Mouse (Mus musculus) hindbrain, embryonic 16.5 days (tissue): Measurements from ENCODE around the gene Rras. TPM values are rescaled to one million over a fixed set of nuclear protein-coding genes. Genes with fewer than 3 reads are reported as not detected.
A peak's percentile ranks its signal among the peaks of the same experiment; 100 is the strongest.

Source experiments
- ATAC-seq: fragments of 200-750 bp; cut with Nextera tagmentation; 2 replicates; pipeline ENCODE4 v1.8.0; 2017; ENCODE audit warnings: moderate TSS enrichment, moderate library complexity
- H3K27ac ChIP-seq: fragments of 300-500 bp; sonication (generic); 2 replicates; pipeline ENCODE4 v1.5.1; 2014; ENCODE audit warnings: low read depth, mild to moderate bottlenecking, control low read depth, low read length, moderate library complexity
- H3K27me3 ChIP-seq: fragments of 300-500 bp; sonication (generic); replicated peaks from 2 replicates; pipeline ENCODE4 v1.6.1; 2014; ENCODE audit warnings: low read length; ENCODE audit not compliant: control insufficient read depth, insufficient read depth
- H3K36me3 ChIP-seq: fragments of 300-500 bp; sonication (generic); 2 replicates; pipeline ENCODE4 v1.6.1; 2014; ENCODE audit warnings: mild to moderate bottlenecking, low read length, moderate library complexity, mixed read lengths; ENCODE audit not compliant: control insufficient read depth, insufficient read depth
- H3K4me1 ChIP-seq: fragments of 300-500 bp; sonication (generic); 2 replicates; pipeline ENCODE4 v1.6.1; 2014; ENCODE audit warnings: low read depth, low read length; ENCODE audit not compliant: control insufficient read depth, insufficient read depth
- H3K4me2 ChIP-seq: fragments of 300-500 bp; sonication (generic); 2 replicates; pipeline ENCODE4 v1.6.1; 2014; ENCODE audit warnings: mild to moderate bottlenecking, low read length, control low read depth, moderate library complexity
- H3K4me3 ChIP-seq: fragments of 300-500 bp; sonication (generic); 2 replicates; pipeline ENCODE4 v1.5.1; 2014; ENCODE audit warnings: mild to moderate bottlenecking, low read length, control low read depth, moderate library complexity
- H3K9ac ChIP-seq: fragments of 300-500 bp; sonication (generic); 2 replicates; pipeline ENCODE4 v1.6.1; 2014; ENCODE audit warnings: low read depth, mild to moderate bottlenecking, control low read depth, low read length, moderate library complexity
- H3K9me3 ChIP-seq: fragments of 300-500 bp; sonication (generic); 2 replicates; pipeline ENCODE4 v1.6.1; 2014; ENCODE audit warnings: mild to moderate bottlenecking, low read length, moderate library complexity; ENCODE audit not compliant: control insufficient read depth
- WGBS: fragments of 180-500 bp; shearing (Covaris S2); extraction: QIAGEN DNeasy Blood & Tissue Kit; methylation state at CpG from one replicate; pipeline ENCODE4 v1.1.7; 2014; 5-methylcytosine and 5-hydroxymethylcytosine counted together
- polyA plus RNA-seq: library from polyadenylated mRNA; unstranded; fragments of >200 nt; fragmentation: Nextera tagmentation; extraction: Ambion mirVana; gene quantifications from 2 replicates; pipeline ENCODE4 v1.2.1, GENCODE M21; 2015

Gene Rras
- polyA plus RNA-seq, 1 experiment from 2014 or later = 13.1 TPM

- Histone ChIP-seq H3K4me1 (peaks cover 16% of the 10 kb centered on the region), H3K36me3 (peaks cover 22% of the 10 kb centered on the region), H3K27me3 (no peaks in the 10 kb centered on the region), H3K9me3 (no peaks in the 10 kb centered on the region), H3K4me2 (peak overlapping the region; percentile 63), H3K9ac (peak overlapping the region; percentile 66), H3K27ac (peak overlapping the region; percentile 79), H3K4me3 (peak overlapping the region; percentile 65)
- ATAC-seq = no peak
- 3% methylated on average over 15 of the region's 15 CpGs for WGBS
Measured at GRCm38 (mm10) chr7:44997940-44998428, 19.8 kb upstream of the Rras start.

DNA sequence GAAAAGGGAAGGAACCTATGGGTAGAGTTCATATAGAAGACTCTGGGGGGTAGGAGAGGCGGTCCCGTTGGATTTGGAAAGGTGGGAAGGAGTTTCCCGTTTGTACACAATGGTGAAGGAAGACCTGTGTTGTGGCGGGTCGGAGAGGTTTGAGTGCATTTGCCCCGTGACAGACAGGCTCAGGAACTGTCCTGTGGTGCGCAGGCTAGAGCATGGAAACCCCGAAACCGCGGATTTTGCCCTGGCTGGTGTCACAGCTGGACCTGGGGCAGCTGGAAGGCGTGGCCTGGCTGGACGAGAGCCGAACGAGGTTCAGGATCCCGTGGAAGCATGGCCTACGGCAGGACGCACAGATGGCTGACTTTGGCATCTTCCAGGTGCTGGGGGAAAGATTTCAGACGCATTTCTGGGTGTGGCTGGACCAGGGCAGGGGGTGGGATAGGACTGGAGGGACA, 19.2 kb upstream of the Rras start, which contains the start of gene Bcl2l12:
TSS of gene Bcl2l12 (minus strand) at position 212 of the 455 bp plus-strand sequence.
- Histone ChIP-seq H3K4me2 (peak within 1 kb of the TSS; percentile 63), H3K36me3 (peaks cover 27% of the 10 kb centered on the region), H3K27me3 (no peaks in the 10 kb centered on the region), H3K9me3 (no peaks in the 10 kb centered on the region), H3K27ac (peak within 1 kb of the TSS; percentile 79), H3K9ac (peak within 1 kb of the TSS; percentile 66), H3K4me3 (peak within 1 kb of the TSS; percentile 65), H3K4me1 (peaks cover 16% of the 10 kb centered on the region)
- 2% methylated on average over 18 of the region's 18 CpGs for WGBS
- no peak for ATAC-seq

GRCm38 (mm10) chr7:44999753-45000152, 18.0 kb upstream of the Rras start:
- Histone ChIP-seq H3K4me1 (peaks cover 16% of the 10 kb centered on the region), H3K9me3 (no peaks in the 10 kb centered on the region), H3K4me2 (no peak overlapping the region), H3K27ac (no peak overlapping the region), H3K36me3 (peaks cover 37% of the 10 kb centered on the region), H3K27me3 (no peaks in the 10 kb centered on the region), H3K9ac (no peak overlapping the region), H3K4me3 (no peak overlapping the region)
- 75% methylated on average over 11 of the region's 11 CpGs for WGBS
- ATAC-seq = no peak

- Histone ChIP-seq H3K9ac (no peak overlapping the region), H3K36me3 (peaks cover 42% of the 10 kb centered on the region), H3K4me1 (peaks cover 16% of the 10 kb centered on the region), H3K4me2 (no peak overlapping the region), H3K4me3 (no peak overlapping the region), H3K27ac (no peak overlapping the region), H3K27me3 (no peaks in the 10 kb centered on the region), H3K9me3 (no peaks in the 10 kb centered on the region)
- no peak for ATAC-seq
- WGBS = 81% methylated on average over 21 of the region's 21 CpGs
Measured at GRCm38 (mm10) chr7:45000539-45001114, 17.1 kb upstream of the Rras start.

DNA sequence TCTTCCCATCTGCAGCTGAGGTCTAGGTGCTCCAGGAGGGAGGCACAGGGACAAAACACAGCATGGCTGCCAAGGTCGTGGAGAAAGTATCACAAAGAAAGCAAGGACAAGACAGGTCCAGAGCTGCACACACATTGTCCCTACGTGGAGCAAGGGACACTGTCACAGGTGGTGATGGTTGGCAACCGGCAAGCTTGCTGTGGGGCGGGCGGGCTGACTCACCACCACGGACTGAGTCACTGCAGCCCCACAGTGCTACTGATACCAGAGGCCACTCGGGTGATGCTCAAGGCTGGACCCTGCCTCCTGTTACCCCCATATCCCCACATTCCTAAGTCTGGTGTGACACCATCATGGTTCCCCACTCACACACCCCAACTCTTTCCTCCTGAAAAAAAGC, 15.3 kb upstream of the Rras start:
- H3K27me3 ChIP-seq = no peaks in the 10 kb centered on the region
- no peak overlapping the region for H3K27ac ChIP-seq
- peaks cover 13% of the 10 kb centered on the region for H3K4me1 ChIP-seq
- WGBS = 88% methylated on average over 7 of the region's 7 CpGs
- no peaks in the 10 kb centered on the region for H3K9me3 ChIP-seq
- H3K4me2 ChIP-seq = no peak overlapping the region
- no peak overlapping the region for H3K9ac ChIP-seq
- H3K36me3 ChIP-seq = peaks cover 61% of the 10 kb centered on the region
- H3K4me3 ChIP-seq = no peak overlapping the region
- ATAC-seq = no peak

GRCm38 (mm10) chr7:45004546-45004945, 13.2 kb upstream of the Rras start:
- no peaks in the 10 kb centered on the region for H3K9me3 ChIP-seq
- WGBS = 82% methylated on average over 3 of the region's 3 CpGs
- ATAC-seq = no peak
- H3K36me3 ChIP-seq = peaks cover 76% of the 10 kb centered on the region
- no peak overlapping the region for H3K4me2 ChIP-seq
- no peak overlapping the region for H3K4me3 ChIP-seq
- peaks cover 1% of the 10 kb centered on the region for H3K4me1 ChIP-seq
- no peak overlapping the region for H3K27ac ChIP-seq
- H3K27me3 ChIP-seq = no peaks in the 10 kb centered on the region
- H3K9ac ChIP-seq = no peak overlapping the region

- H3K9ac ChIP-seq = no peak overlapping the region
- H3K9me3 ChIP-seq = no peaks in the 10 kb centered on the region
- 87% methylated on average over 6 of the region's 6 CpGs for WGBS
- no peaks in the 10 kb centered on the region for H3K27me3 ChIP-seq
- peaks cover 81% of the 10 kb centered on the region for H3K36me3 ChIP-seq
- H3K27ac ChIP-seq = no peak overlapping the region
- no peak overlapping the region for H3K4me3 ChIP-seq
- no peaks in the 10 kb centered on the region for H3K4me1 ChIP-seq
- no peak overlapping the region for H3K4me2 ChIP-seq
- no peak for ATAC-seq
Measured at GRCm38 (mm10) chr7:45005321-45005992, 12.3 kb upstream of the Rras start.

- no peak overlapping the region for H3K27ac ChIP-seq
- H3K4me1 ChIP-seq = no peaks in the 10 kb centered on the region
- H3K9me3 ChIP-seq = no peaks in the 10 kb centered on the region
- H3K4me3 ChIP-seq = no peak overlapping the region
- 95% methylated on average over 12 of the region's 12 CpGs for WGBS
- peaks cover 75% of the 10 kb centered on the region for H3K36me3 ChIP-seq
- no peaks in the 10 kb centered on the region for H3K27me3 ChIP-seq
- no peak overlapping the region for H3K9ac ChIP-seq
- no peak overlapping the region for H3K4me2 ChIP-seq
- no peak for ATAC-seq
Measured at GRCm38 (mm10) chr7:45006503-45006902, 11.3 kb upstream of the Rras start.

GRCm38 (mm10) chr7:45007141-45007540, 10.6 kb upstream of the Rras start:
- H3K9me3 ChIP-seq = no peaks in the 10 kb centered on the region
- no peaks in the 10 kb centered on the region for H3K4me1 ChIP-seq
- WGBS = 93% methylated on average over 29 of the region's 29 CpGs
- H3K4me3 ChIP-seq = no peak overlapping the region
- H3K27me3 ChIP-seq = no peaks in the 10 kb centered on the region
- H3K36me3 ChIP-seq = peaks cover 76% of the 10 kb centered on the region
- H3K27ac ChIP-seq = no peak overlapping the region
- no peak for ATAC-seq
- no peak overlapping the region for H3K4me2 ChIP-seq
- H3K9ac ChIP-seq = no peak overlapping the region
